Mouse (Mus musculus) sigmoid colon, adult 10 weeks (tissue): ENCODE results near the gene Gm5105. TPM values are rescaled to one million over a fixed set of nuclear protein-coding genes. Genes with fewer than 3 reads are reported as not detected.

Experiments used
- polyA plus RNA-seq: library from polyadenylated mRNA; stranded (reverse); fragments of 350-450 nt; fragmentation: Illumina TruSeq; extraction: RNeasy Lipid Tissue Mini Kit (QIAGEN cat#74804); gene quantifications from one replicate; pipeline ENCODE4 v1.2.3, GENCODE M21; 2014; ENCODE audit warnings: low read depth, low replicate concordance

Gene Gm5105
- not detected for polyA plus RNA-seq

DNA sequence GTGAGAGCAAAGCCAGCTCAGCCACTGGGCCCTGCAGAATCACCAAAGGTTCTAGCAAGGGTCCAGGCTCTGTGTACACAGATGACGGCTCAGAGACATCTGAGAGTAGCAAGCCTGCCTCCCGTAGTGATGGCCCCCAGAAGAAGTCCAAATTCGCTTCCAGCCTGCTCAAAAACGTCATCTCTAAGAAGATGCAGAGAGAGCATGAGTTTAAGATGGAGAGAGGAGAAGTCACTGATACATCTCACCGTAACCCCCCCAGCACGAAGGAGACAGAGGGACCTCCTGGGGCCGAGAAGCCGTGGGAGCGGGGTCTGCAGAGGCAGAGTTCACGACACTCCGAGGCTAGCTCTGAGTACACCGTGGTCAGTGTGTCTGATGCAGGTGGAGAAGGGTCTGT, at the start of gene Gm5105:
Gene Gm5105 (minus strand): TSS at position 101 of the 400 bp plus-strand sequence.

DNA sequence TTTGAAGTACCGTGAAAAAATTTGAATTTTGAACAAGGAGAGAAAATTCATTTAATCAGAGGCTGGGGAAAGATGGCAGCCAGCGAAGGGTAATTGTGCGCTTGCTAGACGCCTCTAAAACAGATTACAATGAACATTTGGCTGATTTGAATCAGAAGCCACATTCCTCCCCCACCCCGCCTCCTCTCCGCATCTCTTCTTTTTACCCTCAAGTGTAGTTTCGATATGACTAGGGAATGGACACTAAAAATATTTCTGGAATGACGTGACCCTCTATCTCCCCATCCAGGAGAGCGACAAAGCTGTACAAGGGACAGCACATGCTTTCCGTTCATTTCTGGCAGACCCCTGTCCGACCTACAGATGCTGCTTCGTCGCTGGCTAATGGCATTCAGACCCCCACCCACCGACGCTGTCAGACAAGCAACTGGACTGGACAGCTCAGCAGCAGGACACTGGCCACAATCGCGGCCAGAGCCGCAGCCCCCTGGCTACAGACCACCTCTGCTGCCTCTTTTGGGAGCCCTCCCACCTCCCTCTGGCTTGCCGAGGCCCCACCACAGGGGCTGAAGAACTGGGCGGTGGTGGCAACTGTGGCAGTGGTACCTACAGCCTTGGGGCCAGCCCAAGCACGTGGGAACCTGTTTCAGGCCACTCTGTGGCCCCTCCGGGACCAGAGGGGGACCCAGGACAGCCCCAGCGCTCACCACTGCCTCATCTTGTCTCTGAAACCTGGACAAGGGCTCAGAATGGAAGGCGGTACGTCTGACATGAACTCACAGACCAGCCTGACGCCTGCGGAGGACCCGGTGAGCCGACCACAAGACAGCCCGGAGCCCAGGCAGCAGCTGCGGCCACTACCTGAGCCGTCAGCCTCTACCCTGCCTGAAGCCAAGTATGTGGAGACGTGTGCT, 2.2 kb downstream of the Gm5105 start, which contains the start of gene 1110002E22Rik:
Gene 1110002E22Rik (plus strand): TSS at position 321 of the 914 bp plus-strand sequence.

Other genes starting within 250 kb of the Gm5105 start
- 528 TPM for gene H2afz, start 202.9 kb downstream of the Gm5105 start, polyA plus RNA-seq
- gene Dnajb14, start 199.7 kb downstream of the Gm5105 start, polyA plus RNA-seq, result 32.0 TPM
- gene Lamtor3, start 148.9 kb downstream of the Gm5105 start, polyA plus RNA-seq, result 79.6 TPM
- 12.2 TPM for gene Dapp1, start 85.8 kb downstream of the Gm5105 start, polyA plus RNA-seq
- gene 1110002E22Rik, start 2.3 kb downstream of the Gm5105 start, polyA plus RNA-seq, result 0.16 TPM
- gene Trmt10a, start 76.1 kb upstream of the Gm5105 start, polyA plus RNA-seq, result 7.8 TPM
- 2.7 TPM for gene Mttp, start 77.6 kb upstream of the Gm5105 start, polyA plus RNA-seq
- not detected for gene 4930579F01Rik, start 126.4 kb upstream of the Gm5105 start, polyA plus RNA-seq
- gene Adh7, start 150.4 kb upstream of the Gm5105 start, polyA plus RNA-seq, result 0.95 TPM
- gene Adh1, start 193.6 kb upstream of the Gm5105 start, polyA plus RNA-seq, result 392 TPM
- gene Adh6a, start 245.9 kb upstream of the Gm5105 start, polyA plus RNA-seq, result 0.32 TPM